Mouse (Mus musculus) retina, postnatal 7 days (tissue): ENCODE measurements around the gene Cep19.

ENCODE experiments used
- DNase-seq: peaks from one replicate; pipeline ENCODE4 v3.0.0-alpha.2; 2012; ENCODE audit warnings: low read depth, low spot score

Gene Cep19

DNA sequence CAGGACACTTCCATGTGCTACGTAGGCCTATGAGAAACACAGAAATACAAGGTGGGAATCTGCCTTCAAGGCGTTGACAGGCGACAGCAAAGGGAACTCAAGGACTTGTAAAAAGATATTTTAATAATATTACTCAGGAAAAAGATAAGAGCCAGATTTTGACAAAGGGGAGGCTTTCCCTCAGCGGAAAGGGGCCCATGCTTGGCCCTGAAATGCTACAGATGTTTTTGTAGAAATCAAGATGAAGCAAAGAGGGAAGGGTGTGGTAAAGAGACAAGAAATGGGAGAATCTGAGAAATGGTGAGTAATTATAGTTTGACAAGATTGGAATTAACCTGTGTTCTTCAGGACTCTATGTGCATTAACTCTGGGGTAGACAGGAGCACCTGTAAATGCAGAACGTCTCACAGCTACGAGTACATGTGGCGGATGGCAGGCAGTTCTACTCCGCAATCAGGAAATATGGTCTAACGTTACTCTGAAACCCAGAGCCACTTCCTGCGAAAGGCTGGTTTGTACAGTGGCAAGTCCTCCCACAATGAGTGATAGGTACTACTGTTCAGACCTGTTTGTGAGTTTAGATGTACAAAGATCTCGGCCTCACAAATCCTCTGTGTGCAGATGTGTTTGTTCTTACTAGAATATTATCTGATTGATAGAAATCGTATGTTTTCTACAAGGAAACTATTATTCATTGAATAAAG is 7.9 kb downstream of the Cep19 start:
- DNase-seq, result no peak

DNA sequence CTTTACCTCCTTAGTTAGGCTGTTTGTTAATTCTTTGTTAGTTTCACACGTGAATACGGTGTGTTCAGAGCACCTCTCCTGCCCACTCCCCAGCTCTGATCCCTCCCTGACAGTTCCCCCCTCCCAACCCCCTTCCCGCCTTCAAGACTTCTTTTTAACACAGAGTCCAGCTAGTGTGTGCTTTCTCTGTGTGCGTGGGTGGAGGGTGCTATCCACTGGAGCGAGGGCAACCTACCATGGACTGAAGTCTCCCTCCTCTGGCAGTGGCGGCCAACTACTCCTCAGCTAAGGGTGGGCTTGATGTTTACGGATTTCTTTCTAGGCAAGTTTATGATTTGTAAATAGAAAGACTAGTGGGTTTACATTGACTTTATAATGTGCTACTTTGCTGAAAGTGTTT is 8.6 kb downstream of the Cep19 start:
- no peak for DNase-seq

DNA sequence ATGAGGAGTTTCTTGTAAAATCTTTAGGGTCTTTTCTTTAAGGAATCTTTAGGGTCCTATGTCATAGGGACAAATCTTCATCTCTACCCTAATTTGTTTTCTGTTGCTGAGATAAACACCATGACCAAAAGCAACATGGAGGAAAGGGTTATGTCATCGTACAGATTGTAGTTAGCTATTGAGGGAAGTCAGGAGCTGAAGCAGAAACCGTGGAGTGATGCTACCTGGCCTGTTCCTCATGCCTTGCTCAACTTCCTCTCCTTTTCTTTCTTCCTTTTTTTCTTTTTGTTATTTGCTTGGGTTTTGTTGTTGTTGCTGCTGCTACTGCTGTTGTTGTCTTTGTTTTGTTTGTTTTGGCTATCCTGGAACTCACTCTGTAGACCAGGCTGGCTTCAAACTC is 9.0 kb downstream of the Cep19 start:
- DNase-seq, result no peak

DNA sequence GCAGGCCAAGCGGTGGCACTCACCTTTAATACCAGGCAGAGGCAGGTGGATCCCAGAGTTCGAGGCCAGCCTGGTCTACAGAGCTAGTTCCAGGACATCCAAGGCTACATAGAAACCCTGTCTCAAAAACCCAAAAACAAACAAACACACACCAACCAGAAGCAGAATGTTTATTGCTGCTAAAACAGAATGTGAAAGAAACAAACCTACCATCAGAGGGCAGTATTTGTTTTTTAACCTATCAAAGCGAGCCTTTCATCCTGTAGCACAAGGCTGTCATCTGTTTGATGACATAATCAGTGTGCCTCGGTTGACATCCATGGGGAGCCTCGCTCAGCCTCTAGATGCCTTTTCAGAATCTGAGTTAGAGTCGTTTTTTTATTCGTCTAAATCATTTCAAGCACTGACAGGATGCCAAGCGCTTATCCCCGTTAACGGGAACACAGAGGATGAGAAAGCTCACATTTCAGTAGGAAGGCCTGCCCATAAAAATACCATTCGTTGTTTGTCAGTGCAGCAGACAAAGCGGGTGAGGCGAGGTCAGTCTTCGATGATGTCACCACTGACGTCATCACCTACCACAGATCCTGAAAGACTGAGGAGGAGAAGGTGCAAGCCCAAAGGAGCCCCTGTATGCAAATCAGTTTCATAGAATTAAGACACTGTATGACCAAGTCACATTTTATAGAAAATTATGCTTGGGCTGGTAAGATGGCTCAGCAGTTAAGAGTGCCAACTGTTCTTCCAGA is 11.5 kb downstream of the Cep19 start:
- DNase-seq, result no peak

DNA sequence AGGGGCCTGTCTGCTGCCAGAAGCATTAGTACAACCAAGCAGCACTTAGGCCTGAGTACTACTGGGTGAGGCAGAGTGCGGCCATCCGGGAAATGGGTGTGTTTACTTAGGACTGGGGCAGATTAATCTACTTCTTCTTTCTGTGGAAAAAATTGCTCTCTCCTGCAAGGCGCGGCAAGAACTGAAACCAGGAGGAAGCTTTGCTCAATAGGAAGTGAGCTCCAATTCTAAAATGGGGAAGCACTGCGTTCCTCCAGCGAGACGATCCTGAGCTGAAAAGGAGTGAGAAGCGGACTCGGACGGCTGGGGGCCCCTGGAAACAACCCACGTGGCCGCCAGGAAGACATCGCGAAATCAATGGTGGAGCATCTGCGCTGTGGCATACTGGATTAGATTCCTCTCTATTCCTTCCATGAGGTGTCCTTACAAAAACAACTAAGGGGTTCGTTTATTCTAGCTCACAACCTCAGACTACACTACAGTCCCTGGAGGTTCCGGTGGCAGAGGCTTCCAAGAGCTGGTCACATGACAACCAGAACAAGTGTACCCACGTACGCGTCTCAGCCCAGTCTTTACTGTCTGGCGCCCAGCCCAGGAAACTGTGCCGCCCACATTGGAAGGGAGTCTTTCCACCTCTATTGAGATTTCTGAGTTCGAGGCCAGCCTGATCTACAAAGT is 14.1 kb downstream of the Cep19 start:
- no peak for DNase-seq

DNA sequence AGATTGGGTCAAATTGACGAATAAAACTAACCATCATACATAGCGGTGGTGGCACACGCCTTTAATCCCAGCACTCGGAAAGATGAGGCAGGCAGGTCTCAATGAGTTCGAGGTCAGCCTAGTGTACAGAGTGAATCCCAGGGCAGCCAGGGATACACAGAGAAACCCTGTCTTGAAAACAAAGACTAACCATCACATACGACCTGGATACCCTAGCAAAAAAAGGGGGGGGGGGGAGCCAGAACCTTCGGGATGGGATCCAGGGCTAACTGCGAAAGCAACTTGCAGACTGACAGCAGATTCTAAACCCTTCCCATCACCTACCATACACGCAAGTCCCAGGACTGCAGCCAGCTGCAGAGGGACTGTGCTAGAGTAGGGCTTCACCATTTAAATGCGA is 14.8 kb downstream of the Cep19 start:
- DNase-seq, result no peak

DNA sequence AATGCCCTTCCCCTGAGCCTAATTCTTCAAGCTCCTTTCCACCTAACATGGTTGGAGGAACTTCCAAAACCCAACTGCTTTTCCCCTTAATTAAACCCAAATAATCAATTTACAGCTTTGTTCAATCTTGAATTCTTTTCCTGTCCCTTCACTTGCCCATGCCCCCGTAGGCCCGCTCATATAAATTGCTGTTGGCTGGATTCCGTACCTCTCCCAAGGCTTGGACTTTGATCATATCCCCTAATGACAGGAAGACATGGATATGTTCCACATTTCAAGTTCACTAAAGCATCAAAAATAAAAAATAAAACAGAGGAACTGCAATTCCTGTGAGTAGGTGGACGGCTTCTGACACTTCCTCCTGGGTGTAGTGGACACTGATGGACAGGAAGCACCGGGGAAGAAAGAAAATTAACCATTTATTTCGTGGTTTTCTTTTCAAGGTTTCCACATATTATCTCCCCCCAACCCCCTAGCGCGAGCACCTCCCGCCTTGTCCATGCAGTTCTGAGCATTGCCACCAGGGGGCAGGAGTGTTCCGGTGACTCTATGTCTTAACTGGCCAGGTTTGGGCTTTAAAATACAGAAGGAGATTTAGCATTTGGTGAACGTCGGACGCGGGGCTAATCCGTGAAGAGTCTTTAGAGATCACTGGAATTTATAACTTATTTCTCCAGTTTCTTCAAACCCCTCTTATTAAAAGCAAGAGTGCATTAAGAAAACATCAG is 15.5 kb downstream of the Cep19 start:
- peak; percentile 58 for DNase-seq

DNA sequence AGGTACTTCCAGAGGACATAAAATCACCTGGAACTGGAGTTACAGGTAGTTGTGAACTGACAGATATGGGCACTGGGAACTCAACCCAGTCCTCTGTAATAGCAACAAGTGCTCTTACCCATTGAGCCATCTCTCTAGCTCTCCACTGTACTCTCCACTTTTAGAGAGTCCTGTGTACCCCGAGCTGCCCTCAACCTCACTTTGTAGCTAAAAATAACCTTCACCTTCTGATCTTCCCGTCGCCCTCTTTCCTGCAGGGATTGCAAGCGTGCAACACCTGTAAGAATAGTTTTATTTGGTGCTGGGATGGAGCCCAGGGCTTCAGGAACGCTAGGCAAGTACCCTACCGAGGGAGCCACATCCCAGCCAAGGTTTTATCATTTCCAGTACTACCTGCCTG is 16.2 kb downstream of the Cep19 start:
- no peak for DNase-seq

DNA sequence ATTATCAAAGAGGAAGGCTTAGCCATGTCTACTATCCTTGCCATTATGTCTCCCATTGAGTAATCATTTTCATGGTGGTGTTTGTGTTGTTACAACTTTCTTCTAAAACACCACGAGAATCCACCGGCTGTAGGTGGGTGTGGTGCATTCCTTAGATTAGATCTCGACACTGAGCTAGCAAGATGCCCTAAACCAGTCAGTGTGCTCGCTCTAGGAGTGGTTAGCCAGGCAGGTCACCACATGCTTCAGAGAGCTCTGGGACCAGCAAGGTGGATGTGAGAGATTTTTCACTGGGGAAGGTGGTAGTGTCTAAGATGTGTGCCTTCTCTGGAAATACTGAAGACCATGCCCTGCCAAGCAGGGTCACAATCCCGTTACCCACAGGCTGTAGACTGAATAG is 16.6 kb downstream of the Cep19 start:
- DNase-seq, result no peak

DNA sequence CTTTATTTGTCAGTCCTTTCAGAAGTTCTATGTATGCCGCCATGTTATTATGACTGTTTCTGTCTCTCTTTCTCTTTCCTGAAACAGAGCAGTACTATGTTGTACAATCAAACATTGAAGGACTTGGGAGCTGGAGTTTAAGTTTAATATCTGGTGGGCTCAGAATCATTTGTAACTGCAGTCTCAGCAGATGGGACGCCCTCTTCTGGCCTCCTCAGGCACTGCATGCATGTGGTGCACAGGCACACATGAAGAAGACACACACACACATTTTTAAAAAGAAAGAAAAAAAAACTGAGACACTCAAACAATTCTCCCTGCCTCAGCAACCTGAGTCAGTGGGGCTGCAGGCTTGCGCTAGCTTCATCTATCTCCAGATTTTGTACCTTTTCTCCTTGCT is 20.9 kb downstream of the Cep19 start:
- DNase-seq, result no peak

DNA sequence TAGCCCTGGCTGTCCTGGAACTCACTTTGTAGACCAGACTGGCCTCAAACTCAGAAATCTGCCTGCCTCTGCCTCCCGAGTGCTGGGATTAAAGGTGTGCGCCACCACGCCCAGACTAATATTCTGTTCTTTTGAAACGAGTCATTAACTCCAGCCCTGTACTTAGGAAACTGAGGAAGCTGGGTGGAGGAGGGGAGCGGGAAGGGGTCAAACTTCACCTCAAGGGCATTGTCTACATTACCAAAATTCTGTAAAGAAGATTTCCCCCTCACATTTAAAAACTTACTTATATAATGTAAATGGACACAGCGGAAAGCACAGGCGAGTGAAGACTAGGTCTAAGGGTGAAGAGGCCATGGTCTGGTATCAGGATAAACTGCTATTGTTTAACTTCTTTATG is 24.4 kb downstream of the Cep19 start:
- DNase-seq, result no peak

DNA sequence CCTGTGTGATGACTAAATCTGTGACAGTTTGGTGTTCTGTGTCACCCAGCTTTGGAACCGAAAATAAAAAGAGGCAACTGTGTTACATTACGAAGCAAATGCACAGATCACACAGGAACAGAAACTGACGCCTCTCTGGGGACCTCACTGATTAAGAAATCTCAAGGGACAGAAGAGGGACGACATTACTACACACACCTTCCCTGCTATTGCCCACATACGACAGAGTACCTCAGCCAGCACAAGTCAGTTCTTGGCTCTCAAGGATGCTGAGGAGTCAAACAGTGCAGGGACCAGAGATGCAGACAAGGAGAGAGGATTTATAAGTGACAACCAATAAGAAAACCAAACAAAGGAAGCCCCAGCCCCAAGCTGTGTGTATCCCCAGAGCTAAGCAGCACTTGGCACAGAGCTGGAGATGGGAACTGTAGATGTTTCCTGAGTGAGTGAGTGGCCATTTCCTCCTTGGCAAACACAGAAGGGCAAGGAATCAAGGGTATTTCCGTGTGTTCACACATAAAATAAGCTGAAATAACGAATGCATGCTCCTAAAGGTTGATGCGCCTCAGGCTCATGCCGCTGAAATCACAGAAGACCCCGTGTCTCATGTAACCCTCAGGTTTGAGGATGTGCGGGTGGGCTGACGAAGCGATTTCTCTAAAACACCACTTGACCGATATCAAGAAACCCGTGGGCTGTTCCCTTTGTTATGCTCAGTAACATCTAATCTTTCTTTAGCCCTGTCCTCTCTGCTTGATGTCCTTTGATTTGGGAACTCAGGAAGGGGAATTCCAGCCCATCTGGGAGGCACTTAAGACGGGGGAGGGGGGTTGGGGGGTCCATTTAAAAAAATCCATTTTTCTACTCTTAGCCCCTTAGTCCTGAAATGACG is 25.1 kb downstream of the Cep19 start:
- no peak for DNase-seq

DNA sequence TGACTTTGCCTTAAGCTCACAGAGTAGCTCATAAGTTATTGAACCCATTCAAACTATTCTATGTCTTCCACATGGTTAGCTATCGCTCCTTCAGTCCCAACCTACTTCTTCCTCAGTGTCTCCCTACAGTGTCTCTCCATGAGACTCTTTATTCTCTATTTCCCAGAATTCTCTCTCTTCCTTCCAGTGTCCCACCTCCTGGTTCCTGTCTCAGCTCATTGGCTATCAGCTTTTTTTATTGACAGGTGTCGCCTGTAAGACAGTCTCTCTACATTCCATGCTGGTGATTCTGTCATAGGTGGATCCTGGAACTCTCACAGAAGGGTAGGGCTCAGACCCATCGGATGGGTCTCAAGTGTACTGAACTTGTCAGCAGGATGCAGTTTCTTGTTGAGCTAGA is 25.8 kb downstream of the Cep19 start:
- no peak for DNase-seq

DNA sequence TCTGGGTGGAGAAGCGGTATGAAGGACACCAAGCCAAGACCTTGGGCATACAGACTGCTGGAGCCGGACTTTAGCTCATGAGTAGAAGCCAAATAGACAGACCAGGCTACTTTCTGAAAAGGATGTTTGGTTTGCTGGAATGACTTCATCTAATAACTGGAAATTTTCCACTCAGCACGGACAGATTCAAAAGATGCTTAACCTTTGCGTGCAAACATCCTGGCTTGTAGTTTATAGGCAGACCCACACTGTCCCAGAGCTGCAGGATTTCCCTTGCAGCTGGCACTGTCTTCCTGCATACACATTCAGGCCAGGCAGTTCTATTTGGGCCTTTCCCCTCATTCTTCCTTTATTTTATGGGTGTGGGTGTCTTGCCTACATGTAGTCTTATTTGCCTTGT is 27.4 kb downstream of the Cep19 start:
- no peak for DNase-seq

DNA sequence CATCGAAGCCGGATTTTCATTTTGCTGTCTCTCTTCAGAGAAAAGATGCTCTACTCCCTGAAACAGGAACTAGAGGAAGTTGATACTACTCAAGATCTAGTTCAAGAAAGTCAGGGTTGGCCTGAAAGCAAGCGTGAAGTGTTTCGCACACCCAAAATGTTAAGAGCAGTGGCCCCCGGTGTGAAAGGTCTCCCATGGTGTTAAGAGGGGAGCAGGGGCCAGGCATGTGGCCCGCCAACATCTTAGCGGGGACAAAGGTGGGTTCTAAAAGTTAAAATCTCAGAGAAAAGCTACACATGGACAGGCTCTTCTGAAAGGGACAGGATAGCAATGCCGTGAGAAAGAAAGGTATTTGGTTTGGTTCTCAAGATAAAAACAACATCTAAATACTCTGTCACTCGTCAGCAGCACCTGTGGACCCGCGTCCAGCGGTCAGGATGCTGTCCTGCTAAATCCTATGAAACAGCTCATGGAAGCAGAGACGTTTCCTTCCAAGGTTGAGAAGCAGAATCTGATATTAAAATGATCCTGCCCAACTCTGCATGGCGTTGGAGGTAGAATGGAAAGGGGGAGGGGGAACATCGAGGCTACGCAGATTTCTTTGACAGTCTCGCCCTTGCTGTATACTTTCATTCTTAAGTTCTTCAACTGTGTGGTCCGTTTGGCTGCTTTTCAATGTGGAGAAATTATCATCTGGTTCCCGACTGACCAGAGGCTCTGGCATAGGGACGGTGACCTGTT is 30.0 kb downstream of the Cep19 start:
- no peak for DNase-seq

DNA sequence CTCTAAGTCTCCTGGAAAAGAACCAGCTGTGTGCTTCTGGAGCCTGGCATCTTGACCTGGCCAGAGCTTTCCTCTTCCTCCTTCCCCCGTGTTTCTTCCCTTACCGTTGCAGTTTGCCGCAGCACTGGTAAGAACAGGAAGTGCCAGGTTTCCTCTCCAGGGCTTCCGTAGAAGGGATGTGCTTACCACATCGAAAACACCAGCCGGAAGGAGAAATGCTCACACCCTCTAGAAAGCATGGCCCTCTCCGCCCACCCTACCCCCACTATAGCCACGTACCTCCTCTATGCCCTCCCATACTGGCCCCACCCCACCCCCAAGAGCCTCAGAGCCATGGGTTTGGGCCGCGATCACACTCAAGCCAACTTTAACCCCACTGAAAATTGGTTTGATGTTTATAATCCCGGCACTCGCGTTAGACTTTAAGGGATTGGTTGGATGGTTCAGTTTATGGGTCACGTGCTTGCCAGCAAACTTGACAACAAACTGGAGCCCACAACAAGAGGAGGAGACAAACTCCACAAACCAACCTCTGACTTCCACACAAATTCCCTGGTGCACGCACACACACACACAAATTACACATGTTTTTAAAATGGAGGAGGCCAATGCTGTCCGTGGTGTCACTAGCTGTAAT is 30.7 kb downstream of the Cep19 start:
- DNase-seq, result no peak

DNA sequence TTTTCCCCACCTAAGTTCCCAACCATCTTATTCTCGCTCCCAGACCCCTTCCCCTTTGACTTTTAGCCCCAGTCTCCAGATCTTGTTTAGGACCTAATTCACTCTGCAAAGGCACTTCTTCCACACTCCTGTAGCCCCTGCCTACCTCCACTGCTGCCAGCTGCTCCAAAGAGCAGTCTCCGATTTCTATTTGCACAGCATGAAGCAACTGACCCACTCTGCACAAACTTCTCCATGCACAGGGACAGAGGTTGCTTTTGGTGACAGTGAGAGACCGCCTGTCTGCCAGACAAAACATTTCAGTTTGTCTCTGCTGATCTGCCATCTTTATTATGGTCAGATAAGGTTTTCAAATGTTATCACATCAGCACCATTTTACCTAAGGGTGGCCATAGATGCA is 33.5 kb downstream of the Cep19 start:
- no peak for DNase-seq

DNA sequence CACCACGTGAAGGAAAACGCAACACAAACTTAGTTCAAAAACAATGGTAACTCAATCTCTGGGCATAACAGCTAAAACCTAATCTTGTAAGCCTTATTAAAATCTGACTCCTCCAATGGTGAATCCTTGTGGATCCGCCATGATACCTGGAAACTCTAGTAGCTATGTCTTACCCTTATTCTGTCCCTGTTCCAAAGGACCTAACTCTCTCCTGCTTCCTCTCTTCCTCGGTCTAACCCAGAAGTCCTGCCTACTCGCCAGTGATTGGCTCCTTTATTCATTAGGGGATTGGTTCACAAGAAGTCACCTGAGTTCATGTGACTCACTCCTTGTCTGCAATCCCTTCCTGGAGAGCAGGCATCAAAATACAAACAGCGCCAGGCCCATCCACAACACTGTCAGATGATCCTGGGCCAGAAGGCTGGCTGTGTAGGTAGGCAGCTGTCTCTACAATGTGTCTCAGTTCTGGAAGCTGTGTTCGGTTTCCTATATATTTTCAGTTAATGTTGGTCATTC is 36.3 kb downstream of the Cep19 start:
- no peak for DNase-seq

DNA sequence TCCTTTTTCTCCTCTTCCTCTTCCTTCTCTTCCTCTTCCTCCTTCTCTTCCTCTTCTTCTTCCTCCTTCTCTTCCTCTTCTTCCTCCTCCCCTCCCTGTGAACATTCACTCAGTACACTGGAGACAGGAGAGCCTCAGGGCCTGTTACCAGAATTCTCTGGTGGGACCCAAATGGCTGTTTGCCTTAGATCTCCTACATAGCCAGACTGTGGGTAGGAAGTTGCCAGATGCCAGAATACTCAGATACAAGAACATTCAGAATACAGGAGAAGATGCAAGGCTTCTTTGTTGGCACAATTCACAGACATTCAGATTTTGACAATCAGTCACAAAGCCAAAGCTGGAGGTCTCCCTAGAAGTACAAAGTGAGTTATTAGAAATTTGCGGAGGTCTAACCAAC is 39.4 kb downstream of the Cep19 start:
- DNase-seq, result no peak

DNA sequence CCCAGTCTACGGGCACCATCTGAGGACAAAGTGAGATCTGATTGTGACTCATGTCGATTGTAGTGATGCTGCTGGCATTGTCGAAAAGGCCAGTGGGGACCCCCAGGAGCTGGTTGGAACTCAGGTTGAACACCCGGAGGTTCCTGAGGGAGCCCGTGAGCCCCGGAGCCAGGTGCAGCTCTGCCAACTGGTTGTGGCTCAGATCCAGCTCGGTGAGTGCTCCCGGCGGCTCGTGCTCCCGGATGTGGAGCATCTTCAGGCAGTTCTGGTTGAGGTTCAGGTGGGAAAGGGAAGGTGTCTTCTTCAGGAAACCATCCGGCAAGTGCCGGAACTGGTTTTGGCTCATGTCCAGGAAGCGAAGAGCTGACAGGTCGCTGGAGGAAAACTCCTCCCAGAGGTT is 44.2 kb downstream of the Cep19 start:
- no peak for DNase-seq
